Mouse (Mus musculus): ENCODE data around the gene Gm49380.

The Gm49380 gene

DNA sequence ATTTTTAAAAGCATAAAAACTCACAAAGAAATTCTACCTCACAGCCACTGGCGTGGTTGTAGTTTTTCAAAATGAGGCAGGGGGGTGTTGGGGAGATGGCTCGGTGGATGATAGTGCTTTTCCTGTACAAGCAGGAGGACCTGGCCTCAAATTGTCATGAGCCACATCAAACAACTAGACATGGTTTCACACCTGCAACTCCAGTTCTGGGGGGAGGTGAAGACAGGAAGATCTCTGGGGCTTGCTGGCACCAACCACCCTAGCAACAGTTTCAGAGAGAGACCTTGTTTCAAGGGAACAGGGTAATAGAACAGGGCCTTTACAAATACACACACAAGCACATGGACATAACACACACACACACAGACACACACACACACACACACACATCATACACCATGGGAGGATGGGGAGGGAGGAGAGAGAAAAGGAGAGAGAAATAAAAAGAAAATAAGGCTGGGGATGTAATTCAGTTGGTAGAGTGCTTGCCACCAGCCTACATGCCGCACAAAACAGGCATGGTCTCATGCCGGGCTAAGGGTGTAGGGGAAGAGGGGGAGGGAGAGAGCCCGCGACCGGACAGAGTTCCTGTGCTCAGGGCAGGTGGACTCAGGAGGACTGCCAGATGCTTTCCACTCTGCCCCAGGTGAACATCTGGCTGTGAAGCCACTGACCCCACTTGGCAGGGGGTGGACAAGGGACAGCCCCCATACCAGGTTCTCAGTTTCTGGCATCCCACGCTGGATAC is 91.0 kb downstream of the Gm49380 start:
- in situ Hi-C loops (cut with MboI): no loop called here

DNA sequence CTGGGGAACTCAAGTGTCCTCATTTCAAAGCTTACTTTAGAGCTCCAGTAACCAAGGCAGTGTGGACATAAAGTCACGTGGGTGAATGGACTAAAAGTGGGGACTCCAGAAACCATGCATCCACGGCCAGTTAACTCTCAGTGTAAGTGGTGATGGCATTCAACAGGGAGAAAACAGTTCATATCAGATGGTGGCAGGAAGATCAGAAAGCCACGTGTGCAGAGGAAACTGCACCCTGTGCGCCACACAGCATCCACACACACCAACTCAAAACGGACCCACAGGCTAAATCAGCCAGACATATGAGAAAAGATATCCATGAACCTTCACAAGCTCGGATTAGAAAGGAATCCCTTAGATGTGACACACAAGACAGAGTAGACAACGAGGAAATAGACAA is 93.3 kb downstream of the Gm49380 start:
- in situ Hi-C loops (cut with MboI): no loop called here

DNA sequence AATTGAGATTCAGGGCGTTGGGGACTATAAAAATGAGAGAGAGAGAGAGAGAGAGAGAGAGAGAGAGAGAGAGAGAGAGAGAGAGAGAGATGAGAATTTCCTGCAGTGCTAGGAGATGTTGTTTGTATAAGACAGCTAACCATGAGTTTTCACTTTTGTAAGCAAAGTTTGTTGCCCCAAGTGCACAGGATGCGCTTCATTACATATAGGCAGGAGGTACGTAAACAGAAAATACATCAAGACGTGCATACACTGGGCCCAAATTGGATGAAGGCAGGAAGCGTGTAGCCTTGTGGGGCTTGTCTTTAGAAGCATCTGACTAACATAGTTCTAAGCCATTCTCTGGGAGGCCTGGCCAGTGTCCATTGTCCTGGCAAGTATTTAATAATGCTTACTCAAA is 95.5 kb downstream of the Gm49380 start:
- in situ Hi-C loops (cut with MboI): no loop called here

Measured in mature B cell (primary cell).